Mouse (Mus musculus) NIH3T3 (cell line): ENCODE measurements at regions not wholly inside any gene's neighbourhood (a gene's known extent, or its start where the extent isn't known, plus 50 kb on each side); places are given as distances from the start of the nearest gene placed in this dataset.

Experiments
- DNase-seq: peaks from one replicate; pipeline ENCODE4 v3.0.0-alpha.2; 2012; ENCODE audit warnings: low read depth

GRCm38 (mm10) chr13:11490766-11491165 lies 616.0 kb downstream of the Ryr2 start:
- no peak for DNase-seq

DNA sequence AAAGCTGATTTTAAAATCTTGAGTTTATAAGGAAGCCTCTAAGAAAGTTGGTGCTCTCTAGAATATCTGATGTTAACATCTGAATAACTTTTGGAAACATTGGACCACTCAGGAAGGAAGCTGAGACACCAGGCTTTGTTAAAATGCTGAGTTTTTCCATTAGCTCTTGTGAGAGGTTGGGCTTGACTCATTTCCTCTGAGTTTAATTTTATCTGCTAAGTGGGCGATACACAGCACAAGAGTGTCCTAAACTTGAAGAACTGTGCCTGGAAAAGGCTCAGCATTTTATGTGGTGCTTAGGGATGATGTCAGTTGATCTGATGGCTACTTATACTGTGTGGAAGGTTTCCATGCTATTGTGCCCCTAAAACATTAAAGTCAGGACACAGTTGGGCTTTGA lies 623.6 kb downstream of the Ryr2 start:
- DNase-seq, result no peak

DNA sequence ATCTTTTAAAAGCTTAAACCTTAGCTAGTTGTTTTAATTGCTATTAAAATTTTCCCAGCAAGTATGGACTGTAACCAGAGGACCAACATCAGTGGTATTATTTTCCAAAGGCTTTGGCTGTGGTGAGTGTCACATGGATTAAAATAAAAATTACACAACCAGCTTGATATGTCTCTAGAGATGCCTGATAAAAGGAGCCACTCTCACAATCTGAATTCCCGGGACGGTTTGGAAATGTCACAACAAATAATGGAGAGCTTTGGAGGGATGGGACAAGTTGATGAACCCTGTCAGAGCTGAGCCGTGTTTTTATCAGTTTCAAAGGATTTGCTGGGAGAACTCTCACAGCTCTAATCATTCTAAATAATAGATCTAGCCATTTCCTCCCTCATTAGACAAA lies 624.0 kb downstream of the Ryr2 start:
- DNase-seq, result no peak

- no peak for DNase-seq
Observed at GRCm38 (mm10) chr13:11460251-11460650, 646.5 kb downstream of the Ryr2 start.

DNA sequence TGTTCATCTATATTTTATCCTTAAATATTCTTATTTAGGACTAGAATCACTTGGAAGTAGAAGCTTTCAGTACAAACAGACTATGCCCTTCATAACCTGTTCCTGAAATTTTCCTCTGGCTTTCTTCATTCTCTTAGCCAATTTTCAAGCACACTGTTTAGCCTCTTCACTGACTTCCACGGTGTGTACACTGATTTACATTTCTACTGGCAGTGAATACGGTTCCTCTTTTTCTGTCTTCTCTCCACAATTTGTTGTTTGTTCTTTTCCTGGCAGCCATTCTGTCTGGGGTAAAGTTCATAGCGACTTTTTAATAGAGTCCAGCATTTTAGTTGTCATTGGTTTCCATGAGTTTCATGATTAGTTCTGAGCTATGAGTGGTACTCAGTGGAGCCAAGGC lies 651.6 kb downstream of the Ryr2 start:
- no peak for DNase-seq

DNA sequence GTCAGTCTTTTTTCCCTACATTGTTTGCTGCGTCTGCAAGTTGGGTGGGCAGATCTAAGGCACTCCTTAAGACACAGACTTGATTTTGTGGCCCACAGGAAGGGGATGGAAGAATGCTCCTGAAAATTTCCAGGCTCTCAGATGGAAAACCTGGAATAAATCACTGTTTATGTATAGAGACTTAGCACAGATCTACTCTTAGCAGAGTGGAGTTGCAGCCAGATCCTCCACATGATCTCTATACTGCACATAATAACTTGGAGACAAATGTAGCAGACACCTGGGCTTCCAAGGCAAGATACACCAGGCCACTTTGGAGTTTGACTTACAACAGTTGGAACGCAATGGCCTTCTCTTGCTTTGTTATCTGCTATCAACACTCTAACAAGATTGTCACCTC lies 654.3 kb downstream of the Ryr2 start:
- DNase-seq, result no peak

DNA sequence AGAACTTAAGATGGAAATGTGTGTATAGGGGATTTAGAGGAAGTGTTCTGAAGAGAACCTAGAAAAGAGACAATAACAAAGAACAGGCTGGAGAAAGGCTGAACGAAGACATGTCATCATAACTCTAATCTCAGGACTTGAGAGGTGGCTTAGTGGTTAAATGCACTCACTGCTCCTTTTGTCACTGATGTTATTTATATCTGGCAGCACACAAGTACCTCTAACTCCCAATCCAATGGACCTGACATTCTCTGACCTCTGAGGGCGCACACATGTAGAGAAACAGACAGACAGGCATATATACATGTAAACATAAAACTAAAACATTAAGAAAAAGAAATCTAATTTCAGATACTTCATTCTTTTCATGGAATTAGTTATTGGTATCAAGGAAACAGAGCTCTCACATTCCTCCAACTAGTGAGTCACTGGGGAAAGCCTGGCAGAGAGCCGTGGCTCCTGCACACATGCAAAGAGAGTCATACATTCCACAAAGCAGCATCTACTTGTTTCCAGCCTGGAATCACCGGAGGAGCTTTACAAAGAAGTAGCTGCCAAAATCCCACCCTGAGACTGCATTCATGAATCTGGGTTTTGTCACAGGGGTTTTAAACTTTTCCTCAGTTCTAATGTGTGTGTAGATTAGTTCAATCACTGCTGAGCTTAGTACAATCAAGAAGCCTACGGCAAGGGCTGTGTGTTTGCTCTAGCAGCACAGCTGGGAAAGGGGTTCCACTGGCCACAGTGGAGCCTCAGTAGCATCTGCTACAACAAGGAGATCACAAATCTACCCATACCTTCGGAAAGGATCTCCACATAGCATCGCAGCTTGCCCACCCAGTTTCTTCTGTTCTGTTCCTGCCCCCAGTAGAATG lies 674.0 kb downstream of the Ryr2 start:
- DNase-seq, result no peak

DNA sequence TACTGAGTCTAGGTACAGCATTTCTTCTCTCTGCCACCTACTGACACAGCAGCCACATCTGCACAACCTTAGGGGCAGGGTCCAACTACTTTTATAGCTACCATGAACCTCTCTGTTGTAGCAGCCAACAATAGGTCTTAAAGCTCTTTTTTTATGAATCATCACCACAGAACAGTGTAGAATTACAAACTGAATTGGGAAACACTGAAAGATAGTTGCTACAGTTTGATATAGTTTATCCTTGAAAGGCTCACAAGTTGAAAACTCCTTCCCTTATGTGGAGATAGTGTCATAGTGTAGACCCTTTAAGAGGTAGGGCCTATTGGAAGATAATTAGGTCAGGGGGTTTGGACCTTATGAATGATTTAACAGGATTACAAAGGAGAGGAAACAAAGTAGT lies 679.9 kb downstream of the Ryr2 start:
- no peak for DNase-seq

- DNase-seq, result no peak
Observed at GRCm38 (mm10) chr13:11392027-11392426, 714.7 kb downstream of the Ryr2 start.

DNA sequence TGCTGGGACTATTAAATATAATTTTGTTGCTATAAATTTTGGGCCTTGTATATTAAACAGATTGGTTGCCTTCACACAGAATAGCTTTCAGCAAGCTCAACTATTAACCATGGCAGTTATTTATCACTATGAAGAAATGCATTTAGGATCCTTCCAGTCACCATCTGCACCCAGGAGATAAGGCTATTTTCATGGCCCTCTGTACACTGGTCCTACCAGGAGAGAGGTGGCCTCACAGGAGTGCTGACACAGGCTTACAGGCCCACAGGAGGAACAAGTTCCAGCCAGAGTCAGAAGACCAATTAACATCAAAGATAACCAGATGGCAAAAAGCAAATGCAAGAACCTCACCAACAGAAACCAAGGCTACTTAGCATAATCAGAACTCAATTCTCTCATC lies 731.3 kb downstream of the Ryr2 start:
- no peak for DNase-seq

DNA sequence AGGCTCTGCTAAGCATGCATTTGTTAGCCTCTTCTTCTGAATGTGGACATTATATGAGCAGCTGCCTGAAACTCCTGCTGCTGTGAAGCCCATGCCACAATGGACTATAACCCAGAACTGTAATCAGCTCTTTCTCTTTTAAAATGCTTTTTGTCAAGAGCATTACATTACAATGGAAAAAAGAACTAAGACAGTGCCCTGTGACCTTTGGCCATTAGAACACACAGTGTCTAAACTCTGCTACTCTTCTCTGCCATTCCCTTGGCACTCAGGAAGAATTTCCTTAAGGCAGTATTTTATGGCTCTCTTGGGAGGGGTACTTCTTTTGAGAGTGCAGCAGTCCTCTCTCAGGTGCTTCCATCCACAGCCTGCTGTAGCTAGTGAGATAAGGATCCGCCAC lies 737.3 kb downstream of the Ryr2 start:
- DNase-seq, result no peak

GRCm38 (mm10) chr13:11362872-11363271 lies 743.9 kb downstream of the Ryr2 start:
- DNase-seq, result no peak

GRCm38 (mm10) chr13:11348502-11348849 lies 758.3 kb downstream of the Ryr2 start:
- no peak for DNase-seq

GRCm38 (mm10) chr13:11347787-11348501 lies 758.8 kb downstream of the Ryr2 start:
- DNase-seq, result peak; percentile 1

DNA sequence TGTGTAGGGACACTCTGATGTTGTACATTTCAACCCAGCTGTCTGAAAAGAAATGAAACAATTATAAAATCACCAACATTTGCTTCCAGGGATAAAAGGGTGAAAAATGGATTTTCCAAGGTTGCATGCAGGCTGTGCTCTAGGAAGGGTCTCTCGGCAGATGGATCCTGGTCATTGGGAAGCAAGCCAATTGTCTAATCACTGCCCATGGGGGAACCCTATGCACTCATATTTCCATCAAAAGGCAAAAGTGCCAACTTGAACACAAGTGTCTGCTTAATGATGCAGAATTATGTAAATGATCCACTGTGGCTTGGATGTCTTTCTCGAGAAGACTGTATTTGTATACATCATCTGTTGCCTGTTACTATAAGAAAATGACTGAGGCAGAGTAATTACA lies 762.2 kb downstream of the Ryr2 start:
- no peak for DNase-seq

- DNase-seq, result no peak
Observed at GRCm38 (mm10) chr13:11338297-11338616, 768.5 kb downstream of the Ryr2 start.

- DNase-seq, result no peak
Observed at GRCm38 (mm10) chr13:11337610-11338296, 769.0 kb downstream of the Ryr2 start.

DNA sequence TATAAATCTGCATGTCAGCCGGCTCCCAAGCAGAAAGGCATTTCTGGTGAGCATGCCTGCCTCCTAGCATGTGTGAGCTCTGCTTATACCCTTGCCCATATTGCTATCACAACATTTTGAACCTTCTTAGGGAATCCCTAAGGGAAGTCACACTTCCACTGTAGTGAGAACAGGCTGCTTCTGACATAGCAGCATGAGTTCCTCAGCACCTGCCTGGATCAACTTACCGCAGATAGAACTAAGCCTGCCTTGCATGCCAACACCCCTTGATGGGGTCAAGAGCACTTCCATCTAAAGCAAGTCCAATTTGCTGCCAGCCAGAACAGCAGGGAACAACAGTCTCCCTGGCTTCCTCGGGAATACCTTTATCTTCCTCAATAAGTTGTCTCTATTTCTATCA lies 769.8 kb downstream of the Ryr2 start:
- DNase-seq, result no peak

DNA sequence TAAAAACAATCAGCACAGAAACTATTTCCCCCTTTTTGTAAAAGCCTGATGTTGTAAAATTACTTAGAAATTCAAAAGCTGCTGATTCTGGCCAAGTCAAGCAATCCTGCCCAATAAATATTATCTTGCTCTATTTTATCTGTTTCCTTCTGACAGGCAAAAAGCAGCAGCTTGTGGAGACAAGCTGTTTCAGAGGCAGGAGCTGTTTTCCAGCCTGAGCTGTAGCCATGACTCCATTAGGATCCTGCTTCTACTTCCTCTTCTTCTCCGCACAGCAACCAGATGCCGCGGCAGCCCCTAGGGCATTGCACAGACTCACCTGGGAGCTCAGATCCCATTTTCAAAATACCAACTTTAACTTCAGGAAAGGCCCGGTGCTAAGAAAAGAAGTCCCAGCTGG lies 774.8 kb downstream of the Ryr2 start:
- DNase-seq, result no peak

GRCm38 (mm10) chr13:11308716-11309115 lies 798.0 kb downstream of the Ryr2 start:
- no peak for DNase-seq

DNA sequence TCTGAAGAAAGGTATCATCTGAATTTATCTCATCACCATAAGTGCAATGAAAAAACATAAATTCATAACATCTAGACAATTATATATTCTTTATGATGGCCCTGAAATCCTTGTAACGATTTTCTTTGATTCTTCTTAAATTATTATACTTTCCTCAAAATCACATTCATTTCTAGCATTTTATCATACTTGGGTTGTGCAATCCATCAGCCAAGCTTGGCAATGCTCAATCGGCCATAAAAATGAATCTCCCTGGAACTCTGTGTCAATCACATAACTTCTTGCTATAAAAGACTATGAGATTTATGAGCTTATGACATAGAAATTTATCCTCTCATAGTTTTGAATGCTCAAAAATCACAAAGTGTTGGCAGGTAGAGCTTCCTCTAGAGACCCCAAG lies 811.3 kb downstream of the Ryr2 start:
- DNase-seq, result no peak

DNA sequence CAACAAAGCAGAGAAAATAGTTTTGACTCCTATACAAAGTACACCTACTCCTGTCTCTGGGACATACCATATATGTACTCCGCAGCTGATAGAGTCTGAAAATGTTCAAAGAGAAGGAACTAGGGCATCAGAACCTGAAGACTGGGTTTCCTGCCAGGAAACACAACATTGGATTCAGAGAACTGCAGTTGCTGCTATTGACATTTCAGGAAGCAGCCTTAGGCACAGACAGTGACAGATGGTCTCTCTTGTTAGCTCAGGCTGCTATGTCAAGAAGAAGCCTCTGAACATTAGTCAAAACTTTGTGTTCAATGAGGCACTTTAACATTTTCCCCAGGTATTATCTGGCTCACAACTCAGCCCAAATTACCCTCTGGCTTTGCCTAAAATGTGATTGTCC lies 812.1 kb downstream of the Ryr2 start:
- DNase-seq, result no peak

DNA sequence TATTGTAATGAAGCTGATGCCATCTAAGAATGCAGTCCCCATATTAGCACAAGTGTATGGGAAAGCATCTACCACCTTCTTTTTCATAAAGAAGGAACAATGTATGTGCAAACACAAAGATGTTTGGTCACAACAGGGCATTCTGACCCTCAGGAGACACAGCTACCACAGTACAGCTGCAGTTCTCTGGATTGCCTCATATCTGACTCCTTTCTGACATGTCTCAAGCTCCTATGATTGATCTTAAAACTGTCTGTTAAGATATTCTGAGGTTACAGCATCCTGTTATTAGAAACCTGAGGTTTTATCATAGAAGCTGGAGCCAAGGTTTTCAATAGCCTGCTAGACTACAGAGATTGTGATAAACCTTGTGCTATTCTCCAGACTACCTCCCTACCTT lies 813.0 kb downstream of the Ryr2 start:
- no peak for DNase-seq
